Mouse (Mus musculus) heart, embryonic 14.5 days (tissue): Measurements from ENCODE around the gene Ptpru. TPM values are rescaled to one million over a fixed set of nuclear protein-coding genes. Genes with fewer than 3 reads are reported as not detected.
A peak's percentile ranks its signal among the peaks of the same experiment; 100 is the strongest.
"Not testable (repeated sequence)": the region's sequence is repeated elsewhere in the genome, so short reads cannot be mapped to it uniquely, and the experiment has no call there.

ENCODE experiments used
- ATAC-seq: fragments of 200-750 bp; cut with Nextera tagmentation; 2 replicates; pipeline ENCODE4 v1.8.0; 2017; ENCODE audit warnings: low read depth, moderate TSS enrichment; ENCODE audit not compliant: insufficient number of reproducible peaks, insufficient read depth, low FRiP score
- H3K27ac ChIP-seq, 2 experiments: fragments of 200-500 bp in 1 of 2; fragments of 300-500 bp in 1 of 2; sonication (generic) in 1 of 2; replicated peaks in 1 of 2; 2 replicates each; pipeline ENCODE4 v1.5.1; 2012 to 2014; ENCODE audit warnings: low read depth in 2 of 2, low read length in 2 of 2, control low read depth in 1 of 2, mild to moderate bottlenecking in 1 of 2, mixed read lengths in 1 of 2; ENCODE audit not compliant: control insufficient read depth in 1 of 2, insufficient read depth in 1 of 2
- H3K27me3 ChIP-seq: fragments of 300-500 bp; sonication (generic); 2 replicates; pipeline ENCODE4 v1.6.1; 2014; ENCODE audit warnings: mild to moderate bottlenecking, low read length, control low read depth; ENCODE audit not compliant: control insufficient read depth, insufficient read depth
- H3K36me3 ChIP-seq: fragments of 300-500 bp; sonication (generic); 2 replicates; pipeline ENCODE4 v1.6.1; 2014; ENCODE audit warnings: mild to moderate bottlenecking, control low read depth, low read length, mixed read lengths; ENCODE audit not compliant: control insufficient read depth, insufficient read depth
- H3K4me1 ChIP-seq, 2 experiments: fragments of 200-500 bp in 1 of 2; fragments of 300-500 bp in 1 of 2; sonication (generic) in 1 of 2; 2 replicates each; pipeline ENCODE4 v1.6.1; 2012 to 2014; ENCODE audit warnings: low read length in 2 of 2, control low read depth in 1 of 2, mixed read lengths in 1 of 2; ENCODE audit not compliant: control insufficient read depth in 2 of 2, insufficient read depth in 2 of 2
- H3K4me2 ChIP-seq: fragments of 300-500 bp; sonication (generic); 2 replicates; pipeline ENCODE4 v1.6.1; 2014; ENCODE audit warnings: mild to moderate bottlenecking, low read length
- H3K4me3 ChIP-seq, 2 experiments: fragments of 200-500 bp in 1 of 2; fragments of 300-500 bp in 1 of 2; sonication (generic) in 1 of 2; 2 replicates each; pipeline ENCODE4 v1.5.1; 2012 to 2014; ENCODE audit warnings: low read length in 2 of 2, mild to moderate bottlenecking in 2 of 2, control low read depth in 1 of 2, low read depth in 1 of 2, moderate library complexity in 1 of 2; ENCODE audit not compliant: control insufficient read depth in 1 of 2, insufficient read depth in 1 of 2
- H3K9ac ChIP-seq: fragments of 300-500 bp; sonication (generic); 2 replicates; pipeline ENCODE4 v1.6.1; 2014; ENCODE audit warnings: mild to moderate bottlenecking, low read length
- H3K9me3 ChIP-seq: fragments of 300-500 bp; sonication (generic); 2 replicates; pipeline ENCODE4 v1.6.1; 2016; ENCODE audit warnings: low read length, control low read depth; ENCODE audit not compliant: control insufficient read depth
- WGBS: fragments of 180-500 bp; shearing (Covaris S2); extraction: QIAGEN DNeasy Blood & Tissue Kit; methylation state at CpG from one replicate; pipeline ENCODE4 v1.1.7; 2014; 5-methylcytosine and 5-hydroxymethylcytosine counted together
- polyA plus RNA-seq: library from polyadenylated mRNA; unstranded; fragments of >200 nt; fragmentation: Nextera tagmentation; extraction: Ambion mirVana; gene quantifications from 2 replicates; pipeline ENCODE4 v1.2.1, GENCODE M21; 2014

Gene Ptpru
- polyA plus RNA-seq, 1 experiment from 2014 or later: 1.2 TPM

- not testable (repeated sequence) for H3K9me3 ChIP-seq, H3K9ac ChIP-seq, H3K36me3 ChIP-seq, H3K27ac ChIP-seq, H3K4me1 ChIP-seq, H3K4me2 ChIP-seq, H3K4me3 ChIP-seq, H3K27me3 ChIP-seq
- 96% methylated on average over 5 of the region's 6 CpGs for WGBS
- ATAC-seq: peak; percentile 57
Measured at GRCm38 (mm10) chr4:131804732-131805131, 33.4 kb downstream of the Ptpru start.

GRCm38 (mm10) chr4:131803846-131804245 is 34.2 kb downstream of the Ptpru start:
- H3K4me1 ChIP-seq: no peaks in the 10 kb centered on the region
- H3K4me2 ChIP-seq: no peak overlapping the region
- WGBS: 78% methylated on average over 9 of the region's 9 CpGs
- H3K9me3 ChIP-seq: no peaks in the 10 kb centered on the region
- ATAC-seq: no peak
- no peaks in the 10 kb centered on the region for H3K27me3 ChIP-seq
- no peak overlapping the region for H3K9ac ChIP-seq
- H3K36me3 ChIP-seq: no peaks in the 10 kb centered on the region
- no peak overlapping the region for H3K27ac ChIP-seq
- H3K4me3 ChIP-seq: no peak overlapping the region

- Histone ChIP-seq H3K4me3 (no peak overlapping the region), H3K27ac (no peak overlapping the region), H3K27me3 (no peaks in the 10 kb centered on the region), H3K9me3 (no peaks in the 10 kb centered on the region), H3K36me3 (no peaks in the 10 kb centered on the region), H3K4me1 (no peaks in the 10 kb centered on the region), H3K4me2 (no peak overlapping the region), H3K9ac (no peak overlapping the region)
- ATAC-seq: no peak
- 31% methylated on average over 3 of the region's 4 CpGs for WGBS
Measured at GRCm38 (mm10) chr4:131798968-131799367, 39.1 kb downstream of the Ptpru start.

GRCm38 (mm10) chr4:131797920-131798319 is 40.2 kb downstream of the Ptpru start:
- Histone ChIP-seq H3K36me3 (no peaks in the 10 kb centered on the region), H3K27ac (no peak overlapping the region), H3K9ac (no peak overlapping the region), H3K4me3 (no peak overlapping the region), H3K4me2 (no peak overlapping the region), H3K4me1 (no peaks in the 10 kb centered on the region), H3K27me3 (no peaks in the 10 kb centered on the region), H3K9me3 (no peaks in the 10 kb centered on the region)
- 74% methylated on average over 12 of the region's 12 CpGs for WGBS
- no peak for ATAC-seq

GRCm38 (mm10) chr4:131797483-131797882 is 40.6 kb downstream of the Ptpru start:
- Histone ChIP-seq H3K9me3 (no peaks in the 10 kb centered on the region), H3K4me3 (no peak overlapping the region), H3K4me2 (no peak overlapping the region), H3K4me1 (no peaks in the 10 kb centered on the region), H3K27ac (no peak overlapping the region), H3K27me3 (no peaks in the 10 kb centered on the region), H3K9ac (no peak overlapping the region), H3K36me3 (no peaks in the 10 kb centered on the region)
- no peak for ATAC-seq
- 79% methylated on average over 7 of the region's 7 CpGs for WGBS

GRCm38 (mm10) chr4:131796312-131797080 is 41.6 kb downstream of the Ptpru start:
- H3K4me2 ChIP-seq: no peak overlapping the region
- H3K9me3 ChIP-seq: no peaks in the 10 kb centered on the region
- H3K27me3 ChIP-seq: no peaks in the 10 kb centered on the region
- no peak overlapping the region for H3K9ac ChIP-seq
- no peak overlapping the region for H3K4me3 ChIP-seq
- no peak overlapping the region for H3K27ac ChIP-seq
- H3K4me1 ChIP-seq: no peaks in the 10 kb centered on the region
- ATAC-seq: no peak
- 68% methylated on average over 14 of the region's 14 CpGs for WGBS
- no peaks in the 10 kb centered on the region for H3K36me3 ChIP-seq

- Histone ChIP-seq H3K4me2 (no peak overlapping the region), H3K4me3 (no peak overlapping the region), H3K36me3 (no peaks in the 10 kb centered on the region), H3K9ac (no peak overlapping the region), H3K4me1 (peaks cover 2 to 7% of the 10 kb centered on the region in 2 experiments; a peak in 2 of 4 replicates), H3K9me3 (no peaks in the 10 kb centered on the region), H3K27me3 (no peaks in the 10 kb centered on the region), H3K27ac (no peak overlapping the region)
- WGBS: 78% methylated on average over 7 of the region's 7 CpGs
- no peak for ATAC-seq
Measured at GRCm38 (mm10) chr4:131786800-131787199, 51.3 kb downstream of the Ptpru start.

GRCm38 (mm10) chr4:131784034-131784433 is 54.1 kb downstream of the Ptpru start:
- no peak overlapping the region for H3K4me3 ChIP-seq
- no peaks in the 10 kb centered on the region for H3K27me3 ChIP-seq
- H3K9me3 ChIP-seq: no peaks in the 10 kb centered on the region
- H3K4me1 ChIP-seq: peaks cover 8 to 16% of the 10 kb centered on the region in 2 experiments; a peak in 2 of 4 replicates
- no peak for ATAC-seq
- no peak overlapping the region for H3K27ac ChIP-seq
- H3K36me3 ChIP-seq: no peaks in the 10 kb centered on the region
- 18% methylated on average over 9 of the region's 9 CpGs for WGBS
- H3K9ac ChIP-seq: no peak overlapping the region
- H3K4me2 ChIP-seq: no peak overlapping the region
